Mouse (Mus musculus) adrenal gland, postnatal 10 days (tissue): Measurements from ENCODE around the gene Spg20. TPM values are rescaled to one million over a fixed set of nuclear protein-coding genes. Genes with fewer than 3 reads are reported as not detected.

Source experiments
- DNase-seq: peaks from one replicate; pipeline ENCODE4 v3.0.0; 2021; ENCODE audit warnings: mixed read lengths
- long read RNA-seq, 2 experiments: library from polyadenylated mRNA; stranded (forward); transcript quantifications; one replicate each; pipeline ENCODE4 v2.0.0; 2021
- total RNA-seq, 2 experiments: library from RNA; stranded (reverse); gene quantifications; 2 replicates each; pipeline ENCODE4 v1.2.3; 2021

Spg20 gene
- total RNA-seq = 10 to 100 TPM; 46.3 to 50.3 TPM
- long read RNA-seq, experiment 1, transcript Spg20-201 (9 exons, 3,770 nt) = minor isoform, 12 of 44 reads
- long read RNA-seq, experiment 1, transcript Spg20-202 (8 exons, 3,567 nt) = major isoform, 14 of 44 reads
- long read RNA-seq, experiment 1, partial matches to known transcripts = 6 of 44 reads
- long read RNA-seq, experiment 1, other reads (novel, unspliced or antisense) = 9 of 44 reads
- long read RNA-seq, experiment 2, transcript Spg20-201 (9 exons, 3,770 nt) = minor isoform, 9 of 24 reads
- long read RNA-seq, experiment 2, transcript Spg20-202 (8 exons, 3,567 nt) = major isoform, 11 of 24 reads
- long read RNA-seq, experiment 2, partial matches to known transcripts = 1 of 24 reads
- long read RNA-seq, experiment 2, other reads (novel, unspliced or antisense) = 2 of 24 reads

- peak; percentile 99 for DNase-seq
These were observed at the start of gene Spg20 for GRCm38 (mm10) chr3:55111935-55112709. Spg20 (plus strand) TSS chr3:55112108.

DNA sequence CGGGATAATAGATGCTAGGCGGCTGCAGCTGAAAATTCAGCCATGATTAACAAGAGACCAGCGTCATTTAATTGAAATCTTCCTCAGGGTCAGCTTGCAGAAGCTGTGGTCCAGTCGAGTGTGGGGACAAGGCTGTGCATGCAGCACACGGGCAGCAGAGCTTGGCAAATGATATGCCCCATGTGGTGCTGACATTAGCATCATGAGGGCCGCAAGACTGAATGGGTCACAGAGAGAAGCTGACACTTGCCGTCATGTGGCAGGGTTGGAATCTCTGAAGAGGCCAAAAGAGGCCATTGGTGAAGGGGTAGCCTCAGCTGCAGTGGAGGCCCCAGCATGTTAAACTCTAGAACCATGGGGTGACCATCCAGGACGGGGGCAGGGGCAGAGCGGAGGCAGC lies 49.3 kb upstream of the Spg20 start:
- no peak for DNase-seq

- DNase-seq = peak; percentile 85
These were observed 47.5 kb upstream of the Spg20 start for GRCm38 (mm10) chr3:55064396-55064795.

DNA sequence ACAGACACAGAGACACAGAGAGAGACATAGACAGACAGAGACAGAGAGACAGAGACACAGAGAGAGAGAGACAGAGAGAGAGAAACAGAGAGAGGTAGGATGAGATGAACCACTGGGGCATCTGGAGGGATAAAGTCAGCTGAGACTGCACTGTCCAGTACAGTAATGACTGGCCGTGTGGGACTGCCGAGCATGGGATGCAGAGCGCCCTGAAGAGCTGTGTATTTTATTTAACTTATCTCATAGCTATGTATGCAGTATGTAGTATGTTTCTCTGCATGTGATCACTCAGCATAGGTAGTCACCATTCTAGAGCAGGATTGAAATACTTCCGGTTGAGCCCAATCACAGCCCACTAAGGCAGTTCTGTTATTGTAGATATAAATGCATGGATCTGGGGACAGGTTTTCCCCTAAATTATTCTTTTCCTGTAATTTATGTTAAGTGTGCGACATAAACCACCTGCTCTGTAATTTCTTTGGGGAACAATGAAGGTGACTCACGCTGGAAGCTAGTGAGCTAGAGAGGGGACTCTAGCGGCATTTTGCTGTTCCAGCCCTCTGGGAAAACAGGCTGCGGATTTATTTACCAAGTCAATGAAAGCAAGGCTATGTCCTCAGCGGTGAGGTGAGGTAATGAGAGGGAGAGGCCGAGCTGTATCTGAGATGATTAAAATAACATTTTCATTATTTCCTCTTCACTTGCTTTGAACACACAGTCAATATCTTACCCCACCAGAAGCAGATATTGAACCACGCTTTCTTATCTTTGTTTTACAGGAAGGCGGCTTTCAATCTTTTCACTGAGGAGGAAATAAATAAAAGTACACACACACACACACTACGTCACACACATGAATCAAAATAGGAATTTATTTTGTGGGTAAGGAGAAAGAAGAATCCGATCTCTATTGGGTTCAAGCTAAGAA lies 45.9 kb upstream of the Spg20 start:
- DNase-seq = no peak

- DNase-seq = no peak
These were observed 45.3 kb upstream of the Spg20 start for GRCm38 (mm10) chr3:55066666-55067023.

DNA sequence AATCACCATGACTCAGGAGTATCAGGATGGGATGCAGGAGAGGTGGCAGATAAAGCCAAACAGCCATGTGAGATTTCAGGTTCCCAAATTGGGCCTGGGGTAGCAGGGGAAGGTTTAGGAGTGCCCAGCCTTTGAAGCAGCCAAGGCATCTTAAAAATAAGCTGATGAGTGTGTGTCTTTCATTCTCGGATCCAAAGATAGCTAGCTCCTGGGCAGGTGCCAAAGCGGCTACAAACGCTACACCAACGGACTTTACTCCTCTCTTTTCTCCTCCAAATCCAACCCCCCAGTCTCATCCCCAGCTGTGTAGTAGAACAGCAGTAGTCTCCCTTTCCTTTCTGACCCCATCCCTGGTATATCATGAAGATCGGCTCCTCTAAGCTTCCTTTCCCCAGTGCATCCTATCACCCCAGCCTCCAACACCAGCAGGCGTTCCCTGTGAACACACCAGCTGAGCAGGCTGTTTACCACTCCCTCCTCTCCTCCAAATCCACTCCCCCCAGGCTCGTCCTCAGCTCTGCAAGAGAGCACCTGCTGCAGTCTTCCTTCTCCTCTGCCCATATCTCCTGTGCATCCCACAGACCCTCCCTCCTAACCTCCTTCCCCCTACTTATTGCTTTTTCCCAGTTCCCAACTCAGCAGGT lies 44.0 kb upstream of the Spg20 start:
- no peak for DNase-seq

GRCm38 (mm10) chr3:55074576-55075293 lies 37.2 kb upstream of the Spg20 start:
- DNase-seq = no peak

GRCm38 (mm10) chr3:55075294-55075648 lies 36.6 kb upstream of the Spg20 start:
- DNase-seq = no peak

DNA sequence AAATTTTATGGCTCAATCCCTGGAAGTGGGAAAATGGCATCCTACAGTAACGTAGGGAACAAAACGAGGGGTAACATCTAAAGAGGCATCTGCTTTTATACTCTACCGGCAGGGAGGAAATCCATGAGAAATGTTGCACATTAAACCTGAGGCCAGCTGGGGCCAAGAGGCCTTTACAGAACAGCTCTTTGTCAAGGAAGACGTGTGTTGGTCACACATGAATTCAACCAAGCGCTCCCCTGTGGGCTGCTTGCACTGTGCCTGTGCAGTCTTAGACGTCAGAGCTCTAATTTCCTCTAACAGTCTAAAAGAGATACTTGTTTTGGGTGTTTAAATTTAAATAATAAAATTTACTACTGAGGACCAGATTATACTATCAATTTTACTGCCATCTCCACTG lies 33.7 kb upstream of the Spg20 start:
- DNase-seq = no peak

- DNase-seq = no peak
These were observed 32.3 kb upstream of the Spg20 start for GRCm38 (mm10) chr3:55079619-55080018.

DNA sequence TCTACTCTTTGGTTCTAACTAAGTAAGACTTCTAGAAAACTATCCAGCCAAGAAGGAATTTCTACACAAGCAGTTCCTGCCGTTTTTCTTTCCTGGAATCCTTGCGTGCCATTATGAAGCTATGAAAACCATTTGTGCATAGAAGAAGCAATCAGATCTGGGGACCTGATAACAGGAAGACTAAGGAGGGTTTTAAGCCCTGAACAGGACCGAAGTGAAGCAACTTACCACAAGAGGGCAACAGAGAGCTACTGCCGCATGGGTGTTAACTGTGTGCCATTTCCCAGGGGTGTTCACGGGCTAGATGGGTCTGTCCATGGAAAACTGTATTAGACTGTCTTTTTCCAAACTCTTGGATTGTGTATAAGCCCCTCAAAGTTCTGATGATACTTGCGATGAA lies 31.9 kb upstream of the Spg20 start:
- peak; percentile 82 for DNase-seq

DNA sequence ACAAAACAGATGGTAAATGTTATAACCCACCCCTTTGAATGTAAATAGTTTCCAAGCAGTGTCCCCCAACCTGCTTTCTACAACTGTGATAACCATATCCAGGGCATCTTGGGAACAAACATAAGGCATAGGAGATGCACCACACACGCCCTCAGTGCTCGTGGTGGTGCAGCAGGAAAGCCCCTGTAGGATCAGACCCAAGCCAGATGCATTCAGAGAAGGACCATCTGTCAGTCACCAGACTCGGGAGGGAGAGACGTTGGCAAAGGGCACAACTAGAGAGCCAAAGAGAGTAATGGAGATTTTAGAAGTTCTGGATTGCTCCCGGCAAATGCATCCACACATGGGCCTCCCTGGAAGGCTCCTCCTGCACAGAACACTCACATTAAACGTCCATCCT lies 27.1 kb upstream of the Spg20 start:
- DNase-seq = no peak

GRCm38 (mm10) chr3:55085716-55086115 lies 26.2 kb upstream of the Spg20 start:
- no peak for DNase-seq

DNA sequence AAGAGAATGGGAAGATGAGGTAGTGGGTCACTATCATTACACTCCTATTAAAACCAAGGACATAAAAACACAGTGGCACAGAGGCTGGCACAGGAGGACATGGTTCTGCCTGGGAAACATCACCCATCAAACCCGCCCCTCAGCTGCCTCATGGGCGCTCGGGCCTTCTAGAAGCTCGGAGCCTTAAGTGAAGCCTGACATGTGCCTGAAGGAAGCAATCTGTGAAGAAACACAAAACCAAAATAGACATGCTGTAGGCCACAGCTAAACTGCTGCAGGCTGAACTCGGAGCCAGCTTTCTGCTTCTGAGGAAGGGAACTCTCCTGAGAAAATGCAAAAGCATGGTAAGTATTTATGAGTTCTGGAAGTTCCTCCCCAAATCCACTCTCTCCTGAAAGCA lies 25.0 kb upstream of the Spg20 start:
- DNase-seq = no peak

DNA sequence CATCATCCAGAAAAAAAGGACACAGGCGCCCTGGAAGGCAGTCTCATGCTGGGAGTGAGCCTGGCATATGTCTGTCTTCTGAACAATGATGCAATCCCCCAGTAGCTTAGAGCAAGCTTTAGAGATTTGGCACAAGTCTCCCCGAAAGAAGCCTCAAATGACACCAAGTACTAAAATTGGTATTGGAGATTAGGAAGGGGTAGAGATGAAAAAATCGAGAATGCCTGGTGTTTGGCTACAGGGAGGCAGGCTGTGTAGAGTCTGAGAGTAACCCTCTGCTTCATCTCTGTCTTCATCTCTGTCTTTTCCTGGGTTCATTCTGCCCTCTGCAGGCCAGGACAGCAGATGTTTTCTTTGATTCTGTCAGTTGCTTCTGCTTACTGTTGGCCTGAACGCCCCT lies 24.5 kb upstream of the Spg20 start:
- DNase-seq = no peak

DNA sequence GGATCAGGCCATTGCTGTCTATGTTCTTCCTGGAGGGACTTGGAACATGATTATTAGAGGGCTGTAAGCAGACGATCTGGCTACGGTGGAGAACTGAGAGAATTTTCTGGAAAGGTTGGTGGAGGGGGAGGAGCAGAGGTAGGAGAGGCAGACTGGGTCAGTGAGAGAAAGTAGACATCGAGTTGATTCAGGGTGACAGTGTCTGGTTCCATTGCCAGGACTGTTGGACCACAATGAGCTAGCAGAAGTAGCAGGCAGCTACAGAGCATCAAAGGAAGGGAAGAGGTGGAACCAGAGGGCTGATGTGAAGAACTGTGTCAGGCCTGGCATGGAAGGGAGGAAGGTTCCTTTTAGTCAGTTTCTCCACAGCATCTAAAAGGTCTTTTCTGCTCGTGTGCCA lies 23.5 kb upstream of the Spg20 start:
- no peak for DNase-seq

DNA sequence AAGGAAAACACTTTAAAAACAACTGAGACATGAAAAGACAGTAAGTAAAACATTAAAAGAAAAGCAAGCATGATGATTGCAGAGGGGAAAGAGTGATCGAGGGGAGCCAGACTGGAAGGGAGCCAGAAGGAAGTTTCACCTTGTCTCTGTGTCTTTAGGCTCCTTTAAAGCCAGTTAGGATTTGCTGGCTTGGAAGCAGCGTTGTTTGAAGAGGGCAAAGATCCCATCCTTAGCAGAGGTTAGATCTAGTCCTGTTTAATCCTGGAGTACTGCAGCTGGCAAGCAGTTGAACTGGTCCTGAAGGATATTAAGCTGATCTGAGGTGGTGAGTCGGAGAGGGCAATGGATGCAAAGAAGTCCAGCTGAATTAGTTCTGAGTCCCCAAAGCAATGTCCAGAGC lies 23.1 kb upstream of the Spg20 start:
- DNase-seq = no peak

DNA sequence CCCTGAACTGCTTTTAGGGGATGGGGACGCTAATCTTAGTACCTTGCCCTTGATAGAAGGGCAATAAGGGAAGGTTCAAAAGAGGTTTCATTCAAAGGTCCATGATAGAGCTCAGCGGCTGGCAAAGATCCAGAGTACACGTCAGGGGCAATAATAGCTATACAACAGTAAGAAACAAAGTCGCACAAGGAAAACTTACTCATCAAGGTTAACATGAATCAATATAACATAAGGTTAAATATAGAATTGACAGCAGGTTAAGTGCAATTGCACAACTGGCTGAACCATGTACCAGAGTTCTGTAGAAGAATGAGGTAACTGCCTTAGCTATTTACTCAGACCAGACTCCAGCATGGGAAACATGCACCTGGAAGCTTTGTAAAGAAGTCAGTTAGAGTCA lies 22.6 kb upstream of the Spg20 start:
- no peak for DNase-seq

DNA sequence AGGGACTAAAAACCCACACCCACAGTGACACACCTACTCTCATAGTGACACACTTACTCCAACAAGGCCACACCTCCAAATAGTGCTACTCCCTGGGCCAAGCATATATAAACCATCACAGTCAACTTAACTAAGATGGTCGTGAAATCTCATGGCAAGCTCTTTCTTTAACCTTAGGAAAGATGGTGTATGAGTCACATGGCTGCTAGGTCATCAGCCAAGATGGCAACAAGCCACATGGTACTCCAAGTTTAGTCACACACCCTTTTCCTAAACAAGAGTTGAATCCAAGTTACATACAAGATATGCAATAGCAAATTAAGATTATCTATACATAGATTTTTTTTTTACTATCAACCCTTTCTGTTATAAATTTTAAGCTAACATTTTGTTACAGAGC lies 18.7 kb upstream of the Spg20 start:
- DNase-seq = no peak

DNA sequence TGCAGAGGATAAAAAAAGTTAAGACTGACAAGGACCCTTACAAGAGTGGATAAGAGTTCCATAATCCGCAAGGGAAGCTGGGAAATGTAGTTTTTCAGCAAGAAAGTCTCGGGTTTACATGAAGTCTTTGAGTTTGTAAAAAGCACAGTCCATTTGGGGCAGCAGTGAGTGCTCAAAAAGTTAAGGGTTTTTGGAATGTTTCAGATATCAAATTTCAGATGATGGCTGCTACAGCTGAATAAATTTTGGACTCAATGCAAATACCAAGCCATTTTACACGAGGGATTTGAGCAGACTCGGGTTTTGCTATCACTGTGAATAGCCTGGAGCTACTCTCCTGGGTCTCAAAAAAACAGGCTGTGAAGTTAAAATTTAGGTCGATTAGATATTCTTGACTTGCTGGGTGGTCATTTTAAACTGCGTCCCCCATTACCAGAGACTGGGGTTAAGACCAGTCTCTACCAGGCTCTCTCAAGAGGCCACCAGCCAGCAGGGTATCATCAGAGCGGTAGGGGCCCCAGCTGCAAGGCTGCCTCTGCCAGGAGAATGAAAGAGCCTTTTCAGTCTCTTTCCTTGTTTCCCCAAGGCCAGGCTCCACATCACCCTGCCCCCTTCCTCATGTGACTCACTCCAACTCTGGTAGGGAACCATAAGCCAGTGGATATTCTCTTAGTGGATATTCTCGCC lies 15.8 kb upstream of the Spg20 start:
- peak; percentile 54 for DNase-seq

DNA sequence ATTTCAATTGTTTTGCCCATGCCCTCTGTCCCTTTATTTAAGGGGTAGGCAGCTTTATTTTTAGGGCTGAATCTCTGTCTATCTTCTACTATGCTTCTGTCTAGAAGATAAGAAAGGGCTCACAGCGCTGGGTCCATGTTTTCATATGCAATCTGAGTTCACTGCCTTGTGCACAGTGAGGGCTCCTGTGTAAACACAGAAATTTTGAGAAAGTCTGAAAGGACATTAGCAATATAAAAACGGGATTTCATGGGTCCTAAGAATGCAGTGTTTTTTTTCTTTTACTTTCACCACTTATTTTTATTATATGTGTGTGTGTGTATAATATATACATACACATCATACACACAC lies 15.3 kb upstream of the Spg20 start:
- no peak for DNase-seq
